Mouse (Mus musculus): ENCODE data around the gene Samsn1. TPM values are rescaled to one million over a fixed set of nuclear protein-coding genes. Genes with fewer than 3 reads are reported as not detected.

Gene Samsn1
- polyA plus RNA-seq, 1 experiment from 2014 or later, result 1.2 TPM

DNA sequence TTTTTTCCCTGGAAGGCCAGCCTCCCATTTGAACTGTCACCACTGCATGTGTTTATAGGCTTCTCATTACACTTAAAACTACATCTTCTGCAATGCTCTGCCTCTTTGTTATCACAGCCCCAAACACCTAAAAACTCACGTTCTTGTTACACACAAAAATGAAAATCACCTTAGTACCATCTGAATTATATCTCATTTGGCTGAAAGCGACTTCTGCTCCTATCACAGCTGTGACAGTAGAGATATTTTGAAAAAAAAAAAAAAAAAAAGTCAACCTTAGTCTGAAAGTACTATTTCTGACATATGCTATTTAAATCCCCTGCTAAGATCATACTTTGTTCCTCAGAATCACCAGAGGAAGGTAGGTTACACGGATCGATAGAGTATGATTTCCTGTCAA lies 102.8 kb downstream of the Samsn1 start:
- no peak overlapping the region for H3K4me2 ChIP-seq (replicated peaks)
- ATAC-seq (ENCODE audit: low FRiP score), result no peak
- no peaks in the 10 kb centered on the region for H3K36me3 ChIP-seq (replicated peaks; ENCODE audit: control insufficient read depth, insufficient read depth)
- no peak overlapping the region for H3K4me3 ChIP-seq (replicated peaks; ENCODE audit: low read length)
- 95% methylated on average over 4 of the region's 4 CpGs for WGBS
- H3K4me1 ChIP-seq (replicated peaks; ENCODE audit: control insufficient read depth, insufficient read depth, low read length), result no peaks in the 10 kb centered on the region
- no peaks in the 10 kb centered on the region for H3K27me3 ChIP-seq (ENCODE audit: control insufficient read depth, insufficient read depth, low read length)
- DNase-seq (ENCODE audit: low spot score), result no peak
- H3K27ac ChIP-seq, result no peak overlapping the region
- H3K9me3 ChIP-seq (ENCODE audit: control insufficient read depth, low read length), result no peaks in the 10 kb centered on the region
- no peak overlapping the region for H3K9ac ChIP-seq

DNA sequence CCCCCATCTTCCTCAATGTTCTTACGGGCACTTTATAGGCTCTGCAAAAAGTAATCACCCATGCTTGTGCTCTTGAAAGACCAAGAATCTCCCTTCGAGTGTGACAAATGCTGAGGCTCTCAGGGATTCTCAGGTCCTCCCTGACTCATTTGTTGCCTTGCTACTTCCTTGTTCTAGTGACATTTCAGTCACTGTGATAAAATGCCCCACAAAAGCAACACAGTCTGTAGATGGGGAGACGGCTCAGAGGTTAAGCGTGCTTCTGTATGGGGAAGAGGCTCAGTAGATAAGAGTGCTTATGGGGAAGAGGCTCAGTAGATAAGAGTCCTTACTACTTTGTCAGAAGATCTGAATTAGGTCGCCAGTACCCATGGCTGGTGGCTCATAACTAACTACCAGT lies 104.4 kb downstream of the Samsn1 start:
- Histone ChIP-seq H3K36me3 (replicated peaks; ENCODE audit: control insufficient read depth, insufficient read depth) (no peaks in the 10 kb centered on the region), H3K4me1 (replicated peaks; ENCODE audit: control insufficient read depth, insufficient read depth, low read length) (no peaks in the 10 kb centered on the region), H3K27me3 (ENCODE audit: control insufficient read depth, insufficient read depth, low read length) (no peaks in the 10 kb centered on the region), H3K9me3 (ENCODE audit: control insufficient read depth, low read length) (no peaks in the 10 kb centered on the region), H3K27ac (no peak overlapping the region), H3K4me3 (replicated peaks; ENCODE audit: low read length) (no peak overlapping the region), H3K4me2 (replicated peaks) (no peak overlapping the region), H3K9ac (no peak overlapping the region)
- DNase-seq (ENCODE audit: low spot score), result no peak
- ATAC-seq (ENCODE audit: low FRiP score), result no peak
- 90% methylated on average over 5 of the region's 5 CpGs for WGBS

DNA sequence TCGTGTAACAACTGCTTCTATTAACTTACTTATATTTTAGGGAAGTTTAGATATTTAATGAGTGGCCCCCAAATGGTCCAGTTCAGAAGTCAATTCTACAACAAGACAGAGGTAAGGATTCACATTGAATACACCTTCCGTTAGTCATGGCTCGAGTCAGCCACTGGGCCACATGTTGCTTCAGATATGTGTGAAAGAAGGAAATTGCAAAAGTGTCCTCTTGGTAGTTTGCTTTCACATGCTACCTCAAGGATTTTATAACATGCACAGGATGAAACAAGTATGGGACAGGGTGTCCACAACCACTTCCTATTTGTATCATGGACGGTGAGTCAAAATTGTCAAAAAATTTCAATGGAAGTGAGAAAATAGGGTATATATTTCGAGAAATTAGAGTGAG lies 110.0 kb downstream of the Samsn1 start:
- ATAC-seq (ENCODE audit: low FRiP score), result no peak
- H3K27ac ChIP-seq, result no peak overlapping the region
- no peaks in the 10 kb centered on the region for H3K9me3 ChIP-seq (ENCODE audit: control insufficient read depth, low read length)
- no peak overlapping the region for H3K9ac ChIP-seq
- H3K4me2 ChIP-seq (replicated peaks), result no peak overlapping the region
- H3K4me3 ChIP-seq (replicated peaks; ENCODE audit: low read length), result no peak overlapping the region
- DNase-seq (ENCODE audit: low spot score), result no peak
- H3K36me3 ChIP-seq (replicated peaks; ENCODE audit: control insufficient read depth, insufficient read depth), result no peaks in the 10 kb centered on the region
- whole genome bisulfite sequencing, result 87% methylated on average over 5 of the region's 5 CpGs
- H3K4me1 ChIP-seq (replicated peaks; ENCODE audit: control insufficient read depth, insufficient read depth, low read length), result no peaks in the 10 kb centered on the region
- H3K27me3 ChIP-seq (ENCODE audit: control insufficient read depth, insufficient read depth, low read length), result no peaks in the 10 kb centered on the region

DNA sequence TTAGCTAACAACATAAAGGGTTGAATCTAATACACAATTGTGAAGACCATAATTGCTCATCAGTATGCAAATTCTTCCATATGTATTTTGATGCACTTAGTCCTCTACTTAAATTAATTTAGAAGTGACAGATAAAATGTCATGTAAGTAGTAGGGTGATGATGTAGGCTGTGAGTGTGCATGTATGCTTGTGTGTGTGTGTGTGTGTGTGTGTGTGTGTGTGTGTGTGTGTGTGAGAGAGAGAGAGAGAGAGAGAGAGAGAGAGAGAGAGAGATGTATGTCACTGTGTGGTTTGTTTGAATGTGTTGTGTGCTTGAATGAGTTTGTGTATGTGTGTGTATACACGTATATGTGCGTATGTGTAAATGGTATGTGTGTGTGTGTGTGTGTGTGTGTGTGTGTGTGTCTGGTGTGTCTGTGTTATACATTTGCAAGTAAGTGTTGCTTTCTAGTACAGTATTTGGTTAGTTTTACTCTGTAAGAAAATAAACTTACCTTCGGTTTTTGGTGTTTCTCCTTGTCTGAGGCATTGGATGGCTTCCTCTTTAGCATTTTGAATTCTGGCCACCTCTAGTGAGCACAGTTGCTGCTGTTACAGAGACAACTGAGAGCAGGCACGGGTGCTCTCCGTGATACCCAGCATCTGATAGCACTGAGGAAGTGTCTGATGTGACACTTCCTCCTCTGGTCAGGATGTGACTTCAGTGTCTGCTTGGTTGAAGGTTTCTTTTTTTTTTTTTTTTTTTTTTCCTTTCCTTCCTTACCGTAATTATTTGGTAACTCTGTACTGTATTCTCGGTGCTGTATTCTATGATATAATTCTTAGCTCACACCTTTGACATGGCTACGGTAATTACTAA lies 113.2 kb downstream of the Samsn1 start:
- WGBS, result 84% methylated on average over 8 of the region's 8 CpGs

DNA sequence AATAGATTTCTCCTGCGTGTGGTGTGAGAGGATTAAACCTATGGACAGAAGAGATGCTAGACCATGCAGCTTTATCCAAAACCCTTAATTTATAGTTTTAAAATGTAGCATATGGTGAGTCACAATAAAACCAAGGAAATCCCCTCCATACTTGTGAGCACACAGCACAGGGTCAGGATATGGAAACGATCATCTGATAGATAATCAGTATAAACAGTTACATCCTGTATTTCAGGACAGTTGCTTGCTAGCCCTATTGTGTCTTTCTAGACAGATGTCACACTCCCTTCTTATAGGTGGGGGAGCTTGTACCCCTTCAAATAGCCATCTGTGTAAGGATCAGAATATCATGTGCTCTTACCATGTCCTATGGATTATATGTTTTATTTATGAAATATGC lies 115.3 kb downstream of the Samsn1 start:
- DNase-seq (ENCODE audit: low spot score) (no peak), ATAC-seq (ENCODE audit: low FRiP score) (no peak)
- Histone ChIP-seq H3K4me1 (replicated peaks; ENCODE audit: control insufficient read depth, insufficient read depth, low read length) (no peaks in the 10 kb centered on the region), H3K4me2 (replicated peaks) (no peak overlapping the region), H3K9ac (no peak overlapping the region), H3K36me3 (replicated peaks; ENCODE audit: control insufficient read depth, insufficient read depth) (no peaks in the 10 kb centered on the region), H3K27ac (no peak overlapping the region), H3K27me3 (ENCODE audit: control insufficient read depth, insufficient read depth, low read length) (no peaks in the 10 kb centered on the region), H3K9me3 (ENCODE audit: control insufficient read depth, low read length) (no peaks in the 10 kb centered on the region), H3K4me3 (replicated peaks; ENCODE audit: low read length) (no peak overlapping the region)
- WGBS, result 89% methylated on average over 2 of the region's 2 CpGs

More for the DNA sequence above, 113.2 kb downstream of the Samsn1 start:
- ATAC-seq (ENCODE audit: low FRiP score) (no peak), DNase-seq (ENCODE audit: low spot score) (no peak)
- Histone ChIP-seq H3K27me3 (ENCODE audit: control insufficient read depth, insufficient read depth, low read length) (no peaks in the 10 kb centered on the region), H3K9me3 (ENCODE audit: control insufficient read depth, low read length) (no peaks in the 10 kb centered on the region), H3K36me3 (replicated peaks; ENCODE audit: control insufficient read depth, insufficient read depth) (no peaks in the 10 kb centered on the region), H3K4me2 (replicated peaks) (no peak overlapping the region), H3K27ac (no peak overlapping the region), H3K9ac (no peak overlapping the region), H3K4me1 (replicated peaks; ENCODE audit: control insufficient read depth, insufficient read depth, low read length) (no peaks in the 10 kb centered on the region), H3K4me3 (replicated peaks; ENCODE audit: low read length) (no peak overlapping the region)

DNA sequence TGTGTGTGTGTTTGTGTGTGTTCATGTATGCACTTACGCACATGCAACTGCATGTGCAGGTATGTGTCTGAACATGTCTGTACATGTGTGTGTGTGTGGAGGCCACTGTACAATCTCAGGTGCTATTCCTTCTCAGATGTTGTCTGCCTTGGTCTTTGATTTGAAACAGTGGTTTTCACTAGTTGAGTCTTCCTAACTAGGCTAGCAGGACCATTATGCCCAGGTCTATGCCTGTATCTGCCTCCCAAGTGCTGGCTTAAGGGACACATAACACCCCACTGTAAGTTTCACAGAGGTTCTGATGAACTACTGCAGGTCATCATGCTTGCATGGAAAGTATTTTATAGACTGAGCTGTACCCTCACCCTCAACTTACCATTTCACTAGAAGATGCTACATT lies 115.8 kb downstream of the Samsn1 start:
- H3K4me3 ChIP-seq (replicated peaks; ENCODE audit: low read length), result no peak overlapping the region
- H3K9me3 ChIP-seq (ENCODE audit: control insufficient read depth, low read length), result no peaks in the 10 kb centered on the region
- H3K4me2 ChIP-seq (replicated peaks), result no peak overlapping the region
- DNase-seq (ENCODE audit: low spot score), result no peak
- H3K27me3 ChIP-seq (ENCODE audit: control insufficient read depth, insufficient read depth, low read length), result no peaks in the 10 kb centered on the region
- H3K4me1 ChIP-seq (replicated peaks; ENCODE audit: control insufficient read depth, insufficient read depth, low read length), result no peaks in the 10 kb centered on the region
- WGBS, result 97% methylated on average over 1 of the region's 1 CpGs
- H3K27ac ChIP-seq, result no peak overlapping the region
- ATAC-seq (ENCODE audit: low FRiP score), result no peak
- H3K36me3 ChIP-seq (replicated peaks; ENCODE audit: control insufficient read depth, insufficient read depth), result no peaks in the 10 kb centered on the region
- H3K9ac ChIP-seq, result no peak overlapping the region

DNA sequence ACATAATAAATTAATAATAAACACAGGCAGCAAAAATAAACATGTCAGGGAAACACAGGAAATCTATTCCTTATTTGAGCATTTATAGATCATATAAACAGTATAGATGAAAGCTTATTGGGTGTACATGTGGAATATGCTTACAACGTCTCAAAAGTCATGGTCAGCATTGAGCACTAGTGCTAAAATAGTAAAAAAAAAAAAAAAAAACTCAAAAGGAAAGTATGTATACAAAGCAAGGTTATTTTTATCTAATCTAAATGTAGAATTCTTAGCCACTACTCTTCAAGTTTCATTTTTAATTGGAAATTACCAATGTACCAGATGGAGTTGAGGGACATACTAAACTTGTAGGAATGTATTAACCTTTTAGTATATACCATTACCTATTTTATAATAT lies 116.8 kb downstream of the Samsn1 start:
- no peaks in the 10 kb centered on the region for H3K36me3 ChIP-seq (replicated peaks; ENCODE audit: control insufficient read depth, insufficient read depth)
- WGBS, result 88% methylated on average over 1 of the region's 1 CpGs
- H3K4me1 ChIP-seq (replicated peaks; ENCODE audit: control insufficient read depth, insufficient read depth, low read length), result no peaks in the 10 kb centered on the region
- no peak overlapping the region for H3K4me2 ChIP-seq (replicated peaks)
- H3K27ac ChIP-seq, result no peak overlapping the region
- no peak for ATAC-seq (ENCODE audit: low FRiP score)
- no peaks in the 10 kb centered on the region for H3K27me3 ChIP-seq (ENCODE audit: control insufficient read depth, insufficient read depth, low read length)
- DNase-seq (ENCODE audit: low spot score), result no peak
- no peak overlapping the region for H3K4me3 ChIP-seq (replicated peaks; ENCODE audit: low read length)
- no peak overlapping the region for H3K9ac ChIP-seq
- H3K9me3 ChIP-seq (ENCODE audit: control insufficient read depth, low read length), result no peaks in the 10 kb centered on the region

DNA sequence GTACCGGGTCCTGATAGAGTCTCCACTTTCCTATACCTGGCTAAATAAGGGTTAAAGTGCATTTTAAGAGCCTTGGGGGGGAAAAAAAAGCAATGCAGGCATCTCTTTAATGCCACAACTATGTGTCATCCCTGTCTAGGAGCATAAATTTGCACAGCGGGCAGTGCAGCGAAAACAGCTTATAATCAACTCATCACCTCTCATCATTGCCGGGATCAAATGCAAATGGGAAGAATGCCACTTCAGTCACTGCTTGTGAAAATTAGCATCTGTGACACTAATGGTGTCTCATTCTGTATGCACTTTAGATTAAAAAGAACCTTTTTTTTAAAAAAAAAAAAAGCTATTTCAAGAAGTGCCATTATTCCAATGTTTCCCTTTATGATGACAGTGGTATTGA lies 118.0 kb downstream of the Samsn1 start:
- DNase-seq (ENCODE audit: low spot score) (no peak), ATAC-seq (ENCODE audit: low FRiP score) (no peak)

DNA sequence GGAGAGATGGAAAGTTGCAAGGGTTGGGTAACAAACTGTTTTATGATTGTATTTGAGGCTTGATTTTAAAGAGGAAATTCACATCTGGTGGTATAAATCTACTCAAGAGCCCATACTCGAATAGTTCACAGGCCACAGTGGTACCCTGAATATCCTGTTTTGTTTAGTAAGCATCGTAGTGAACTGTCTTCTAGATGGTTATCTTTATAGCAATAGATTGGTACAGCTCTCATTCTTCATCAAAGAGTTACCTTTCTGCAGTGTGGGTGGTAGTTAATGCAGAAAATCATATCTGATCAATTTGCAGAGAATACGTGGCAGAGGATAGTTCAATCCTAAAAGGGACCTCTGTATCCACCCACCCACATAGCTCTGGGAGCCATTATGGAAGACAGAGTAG lies 119.1 kb downstream of the Samsn1 start:
- Histone ChIP-seq H3K4me3 (replicated peaks; ENCODE audit: low read length) (no peak overlapping the region), H3K9ac (no peak overlapping the region), H3K27me3 (ENCODE audit: control insufficient read depth, insufficient read depth, low read length) (no peaks in the 10 kb centered on the region), H3K4me2 (replicated peaks) (no peak overlapping the region), H3K36me3 (replicated peaks; ENCODE audit: control insufficient read depth, insufficient read depth) (no peaks in the 10 kb centered on the region), H3K9me3 (ENCODE audit: control insufficient read depth, low read length) (no peaks in the 10 kb centered on the region), H3K4me1 (replicated peaks; ENCODE audit: control insufficient read depth, insufficient read depth, low read length) (no peaks in the 10 kb centered on the region), H3K27ac (no peak overlapping the region)
- ATAC-seq (ENCODE audit: low FRiP score), result no peak
- 93% methylated on average over 3 of the region's 3 CpGs for WGBS
- DNase-seq (ENCODE audit: low spot score), result no peak

More for the DNA sequence above, 118.0 kb downstream of the Samsn1 start:
- WGBS, result 68% methylated on average over 4 of the region's 4 CpGs
- H3K9me3 ChIP-seq (ENCODE audit: control insufficient read depth, low read length), result no peaks in the 10 kb centered on the region
- no peaks in the 10 kb centered on the region for H3K27me3 ChIP-seq (ENCODE audit: control insufficient read depth, insufficient read depth, low read length)
- H3K9ac ChIP-seq, result no peak overlapping the region
- no peak overlapping the region for H3K4me2 ChIP-seq (replicated peaks)
- no peaks in the 10 kb centered on the region for H3K4me1 ChIP-seq (replicated peaks; ENCODE audit: control insufficient read depth, insufficient read depth, low read length)
- H3K4me3 ChIP-seq (replicated peaks; ENCODE audit: low read length), result no peak overlapping the region
- no peaks in the 10 kb centered on the region for H3K36me3 ChIP-seq (replicated peaks; ENCODE audit: control insufficient read depth, insufficient read depth)
- H3K27ac ChIP-seq, result no peak overlapping the region
